Comparison of ENCODE assay signal across 25 mouse cellular contexts in the genomic region with DNA sequence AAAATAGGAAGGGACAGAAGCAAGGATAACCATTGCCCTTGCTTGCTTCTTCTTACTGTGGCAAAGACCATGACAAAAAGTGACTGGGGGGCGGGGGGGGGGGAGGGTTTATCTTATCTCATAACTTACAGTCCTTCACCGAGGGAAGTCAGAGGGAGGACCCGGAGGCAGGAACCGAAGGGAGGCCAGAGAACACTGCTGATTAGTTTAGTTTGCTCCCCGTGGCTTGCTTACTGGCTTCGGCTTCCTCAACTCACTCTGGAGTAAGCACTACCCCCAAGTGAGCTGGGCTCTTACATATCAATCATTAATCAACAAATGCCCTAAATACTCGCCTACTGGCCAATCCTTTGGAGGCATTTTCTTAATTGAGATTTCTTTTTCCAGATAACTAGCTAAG.
DNase-seq lines count a peak whose midpoint lies in the region; ATAC-seq and TF ChIP-seq lines count a peak whose summit lies in the region.
"Had no signal": no experiment of that assay in that cellular context is flagged by ENCODE, and none has a peak within 500 bp of the region (broad histone marks: within the 10 kb centered on the region; RNA-seq: fewer than 3 reads in every experiment).

No protein-coding gene starts in this region.

- TF ChIP-seq POLR2A in liver, adult 2 months (IDR thresholded peaks at IDR 0.05; ENCODE audit: extremely low read depth, insufficient read depth, low read length): no peak
- no peak for TF ChIP-seq POLR2A in kidney, adult 2 months (IDR thresholded peaks at IDR 0.05; ENCODE audit: low read depth, low read length)

- no peaks in the 10 kb centered on the region for H3K4me1 ChIP-seq in liver, adult 2 months (ENCODE audit: control insufficient read depth, insufficient read depth, low read length)
- no peaks in the 10 kb centered on the region for H3K4me1 ChIP-seq in liver, embryonic 11.5 days (replicated peaks; ENCODE audit: control insufficient read depth, insufficient read depth, low read length)
- H3K4me1 ChIP-seq in kidney, adult 2 months (ENCODE audit: control insufficient read depth, insufficient read depth, low read length): no peaks in the 10 kb centered on the region
- peaks cover 6% of the 10 kb centered on the region; the same call in 1 of the 2 replicates for H3K4me1 ChIP-seq in kidney, embryonic 16.5 days (ENCODE audit: insufficient read depth, low read length)
- no peaks in the 10 kb centered on the region for H3K4me1 ChIP-seq in forebrain, embryonic 12.5 days
- H3K4me1 ChIP-seq: embryonic facial prominence, embryonic 13.5 days; forebrain, embryonic 10.5 days; intestine, embryonic 15.5 days; limb, embryonic 10.5 days; limb, embryonic 15.5 days; midbrain, embryonic 15.5 days had no signal

- no peak overlapping the region for H3K4me2 ChIP-seq in liver, embryonic 11.5 days
- no peak overlapping the region for H3K4me2 ChIP-seq in kidney, embryonic 16.5 days (replicated peaks; ENCODE audit: low read depth, low read length)
- H3K4me2 ChIP-seq in forebrain, embryonic 12.5 days: no peak overlapping the region
- H3K4me2 ChIP-seq: embryonic facial prominence, embryonic 13.5 days; heart, embryonic 13.5 days; intestine, embryonic 15.5 days; limb, embryonic 15.5 days; midbrain, embryonic 15.5 days had no signal

- no peaks in the 10 kb centered on the region for H3K36me3 ChIP-seq in liver, adult 2 months (ENCODE audit: control insufficient read depth, insufficient read depth, low read length)
- H3K36me3 ChIP-seq in liver, embryonic 11.5 days (ENCODE audit: control insufficient read depth, insufficient read depth, low read length): no peaks in the 10 kb centered on the region
- no peaks in the 10 kb centered on the region for H3K36me3 ChIP-seq in kidney, adult 2 months (ENCODE audit: control insufficient read depth, insufficient read depth, low read length)
- H3K36me3 ChIP-seq in kidney, embryonic 16.5 days (ENCODE audit: insufficient read depth, low read length): no peaks in the 10 kb centered on the region
- no peaks in the 10 kb centered on the region for H3K36me3 ChIP-seq in forebrain, embryonic 12.5 days (replicated peaks)
- H3K36me3 ChIP-seq: forebrain, embryonic 10.5 days; intestine, embryonic 15.5 days; limb, embryonic 10.5 days; limb, embryonic 15.5 days; midbrain, embryonic 15.5 days had no signal

- H3K27ac ChIP-seq in liver, adult 2 months (replicated peaks; ENCODE audit: insufficient read depth, low read depth, low read length): no peak overlapping the region
- H3K27ac ChIP-seq in liver, embryonic 11.5 days (ENCODE audit: low read depth, low read length): no peak overlapping the region
- no peak overlapping the region for H3K27ac ChIP-seq in kidney, adult 2 months (ENCODE audit: insufficient read depth, low read depth, low read length)
- no peak overlapping the region for H3K27ac ChIP-seq in kidney, embryonic 16.5 days (ENCODE audit: low read length)
- H3K27ac ChIP-seq in forebrain, embryonic 12.5 days: no peak overlapping the region
- H3K27ac ChIP-seq: embryonic facial prominence, embryonic 13.5 days; forebrain, embryonic 10.5 days; heart, embryonic 13.5 days; intestine, embryonic 15.5 days; limb, embryonic 10.5 days; limb, embryonic 15.5 days; midbrain, embryonic 15.5 days had no signal

- 50% methylated on average over 7 of the region's 7 CpGs for WGBS in liver, adult 2 months
- 33% methylated on average over 7 of the region's 7 CpGs for WGBS in liver, embryonic 11.5 days
- WGBS in kidney, adult 2 months: 32% methylated on average over 7 of the region's 7 CpGs
- WGBS in kidney, embryonic 16.5 days: 45% methylated on average over 7 of the region's 7 CpGs
- WGBS in forebrain, embryonic 12.5 days: 82% methylated on average over 7 of the region's 7 CpGs

- intact Hi-C loops in heart, postnatal 25 days (cut with DNase I): no loop called here

- no peak overlapping the region for H3K4me3 ChIP-seq in liver, adult 2 months (ENCODE audit: insufficient read depth, low read depth, low read length)
- no peak overlapping the region for H3K4me3 ChIP-seq in liver, embryonic 11.5 days (ENCODE audit: low read depth, low read length)
- H3K4me3 ChIP-seq in kidney, adult 2 months (ENCODE audit: insufficient read depth, low read depth, low read length): no peak overlapping the region
- no peak overlapping the region for H3K4me3 ChIP-seq in kidney, embryonic 16.5 days (ENCODE audit: low read length)
- no peak overlapping the region for H3K4me3 ChIP-seq in forebrain, embryonic 12.5 days (replicated peaks)
- H3K4me3 ChIP-seq: embryonic facial prominence, embryonic 13.5 days; forebrain, embryonic 10.5 days; heart, embryonic 13.5 days; intestine, embryonic 15.5 days; limb, embryonic 10.5 days; limb, embryonic 15.5 days; midbrain, embryonic 15.5 days had no signal

- H3K79me2 ChIP-seq in liver, adult 2 months (ENCODE audit: control insufficient read depth, insufficient read depth, low read length): no peaks in the 10 kb centered on the region

- no peaks in the 10 kb centered on the region for H3K9me3 ChIP-seq in liver, embryonic 11.5 days (ENCODE audit: control insufficient read depth, low read length)
- H3K9me3 ChIP-seq in kidney, embryonic 16.5 days (ENCODE audit: low read length): no peaks in the 10 kb centered on the region
- no peaks in the 10 kb centered on the region for H3K9me3 ChIP-seq in forebrain, embryonic 12.5 days
- H3K9me3 ChIP-seq: embryonic facial prominence, embryonic 13.5 days; forebrain, embryonic 10.5 days; heart, embryonic 13.5 days; intestine, embryonic 15.5 days; limb, embryonic 10.5 days; limb, embryonic 15.5 days; midbrain, embryonic 15.5 days had no signal

- TF ChIP-seq CTCF in liver, adult 2 months (IDR thresholded peaks at IDR 0.05; ENCODE audit: low read depth, low read length): no peak
- TF ChIP-seq CTCF in kidney, adult 2 months (conservative IDR thresholded peaks at IDR 0.05; ENCODE audit: insufficient read depth, insufficient read length, low read depth, low read length): no peak

- ATAC-seq in liver, embryonic 11.5 days (replicated peaks; ENCODE audit: low FRiP score): no peak
- ATAC-seq in kidney, embryonic 16.5 days (ENCODE audit: low FRiP score, low TSS enrichment): 0 out of 2 replicates have a peak, but pooled peaks have one; percentile 19
- no peak for ATAC-seq in forebrain, embryonic 12.5 days (ENCODE audit: low FRiP score)
- ATAC-seq: forebrain, embryonic 16.5 days; hindbrain, embryonic 16.5 days; intestine, embryonic 15.5 days; midbrain, embryonic 15.5 days had no signal

- no peak overlapping the region for H3K9ac ChIP-seq in liver, adult 2 months (ENCODE audit: low read depth, low read length)
- no peak overlapping the region for H3K9ac ChIP-seq in liver, embryonic 11.5 days (ENCODE audit: low read depth, low read length)
- H3K9ac ChIP-seq in kidney, embryonic 16.5 days (replicated peaks; ENCODE audit: low read length): no peak overlapping the region
- H3K9ac ChIP-seq in forebrain, embryonic 12.5 days: no peak overlapping the region
- H3K9ac ChIP-seq: embryonic facial prominence, embryonic 13.5 days; heart, embryonic 13.5 days; intestine, embryonic 15.5 days; limb, embryonic 15.5 days; midbrain, embryonic 15.5 days had no signal

- no peaks in the 10 kb centered on the region for H3K27me3 ChIP-seq in liver, adult 2 months (ENCODE audit: control insufficient read depth, insufficient read depth, low read length)
- no peaks in the 10 kb centered on the region for H3K27me3 ChIP-seq in liver, embryonic 11.5 days (replicated peaks; ENCODE audit: control insufficient read depth, insufficient read depth, low read length)
- no peaks in the 10 kb centered on the region for H3K27me3 ChIP-seq in kidney, adult 2 months (replicated peaks; ENCODE audit: control insufficient read depth, insufficient read depth, low read length)
- H3K27me3 ChIP-seq in kidney, embryonic 16.5 days (ENCODE audit: insufficient read depth, low read length): no peaks in the 10 kb centered on the region
- H3K27me3 ChIP-seq in forebrain, embryonic 12.5 days: no peaks in the 10 kb centered on the region
- H3K27me3 ChIP-seq: embryonic facial prominence, embryonic 13.5 days; heart, embryonic 13.5 days; intestine, embryonic 15.5 days; limb, embryonic 15.5 days; midbrain, embryonic 15.5 days had no signal

- DNase-seq in liver, adult 2 months (ENCODE audit: extremely low read depth, low read depth, low spot score): peak; percentile 43
- DNase-seq in liver, embryonic 11.5 days (ENCODE audit: low spot score): no peak
- peak; percentile 72 for DNase-seq in kidney, adult 2 months
- DNase-seq in kidney, postnatal 36 days: peak; percentile 42 to 67
- DNase-seq in heart, postnatal 25 days (ENCODE audit: low spot score): no peak
- DNase-seq: adrenal gland, postnatal 14 days; B cell, adult 2 months; cerebellum, adult 11-12 months; cerebellum, adult 9-11 months; heart, postnatal 10 days; layer of hippocampus, adult 9-11 months; lung, postnatal 4 days; right cerebral cortex, postnatal 25 days; thymus, postnatal 25 days had no signal

Comparison
In these comparisons a context has a peak if more than half of its experiments do, and no peak if none do; other contexts are left out.
1. DNase-seq: peak in liver, adult 2 months (single experiment), kidney, adult 2 months (single experiment) and kidney, postnatal 36 days (2 of 2); none in liver, embryonic 11.5 days (single experiment) and heart, postnatal 25 days (single experiment).